Mouse (Mus musculus): ENCODE measurements around the gene Lpar1. TPM values are rescaled to one million over a fixed set of nuclear protein-coding genes. Genes with fewer than 3 reads are reported as not detected.
A peak's percentile ranks its signal among the peaks of the same experiment; 100 is the strongest.

Lpar1 gene
- polyA plus RNA-seq, 1 experiment from 2014 or later = 206 TPM

DNA sequence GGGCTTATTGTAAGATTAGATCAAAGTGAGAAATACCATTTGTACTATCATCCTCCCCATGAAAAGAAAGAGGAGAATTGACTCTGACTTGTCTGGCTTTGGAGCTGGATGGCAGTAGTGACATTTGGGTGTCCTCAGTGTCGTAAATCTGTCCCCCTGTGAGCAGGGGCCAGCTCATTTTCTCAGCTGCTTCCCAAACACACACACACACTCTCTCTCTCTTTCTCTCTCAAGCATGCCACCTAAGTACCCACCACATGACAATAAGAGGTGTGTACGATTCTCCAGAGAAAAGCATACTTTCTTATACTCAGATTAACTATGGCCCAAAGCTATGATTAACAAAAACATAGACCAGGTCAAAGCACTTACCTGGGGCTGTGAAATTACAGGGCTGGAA lies 49.4 kb downstream of the Lpar1 start:
- no peak for DNase-seq (ENCODE audit: low spot score)
- no peak overlapping the region for H3K9ac ChIP-seq (replicated peaks; ENCODE audit: low read length)
- H3K4me2 ChIP-seq (ENCODE audit: low read depth, low read length) = no peak overlapping the region
- no peak for ATAC-seq (replicated peaks; ENCODE audit: insufficient number of reproducible peaks, low FRiP score, low TSS enrichment, low read depth)
- no peak overlapping the region for H3K27ac ChIP-seq (replicated peaks; ENCODE audit: low read depth, low read length)
- H3K4me3 ChIP-seq (ENCODE audit: low read depth, low read length) = no peak overlapping the region
- no peaks in the 10 kb centered on the region; the same call in 1 of the 2 replicates for H3K36me3 ChIP-seq (replicated peaks; ENCODE audit: control insufficient read depth, insufficient read depth, low read depth, low read length)
- no peaks in the 10 kb centered on the region for H3K4me1 ChIP-seq (ENCODE audit: control insufficient read depth, insufficient read depth, low read length)
- no peaks in the 10 kb centered on the region for H3K9me3 ChIP-seq (replicated peaks; ENCODE audit: control insufficient read depth, low read length)
- H3K27me3 ChIP-seq (ENCODE audit: control insufficient read depth, insufficient read depth, low read length) = no peaks in the 10 kb centered on the region
- WGBS = 84% methylated on average over 2 of the region's 2 CpGs

GRCm38 (mm10) chr4:58501012-58501777 lies 52.5 kb downstream of the Lpar1 start:
- ATAC-seq (replicated peaks; ENCODE audit: insufficient number of reproducible peaks, low FRiP score, low TSS enrichment, low read depth) (peak; percentile 83; the same call in 1 of the 2 replicates), DNase-seq (ENCODE audit: low spot score) (peak; percentile 83)
- H3K36me3 ChIP-seq (replicated peaks; ENCODE audit: control insufficient read depth, insufficient read depth, low read depth, low read length) = no peaks in the 10 kb centered on the region; the same call in 1 of the 2 replicates
- WGBS = 35% methylated on average over 21 of the region's 21 CpGs
- no peaks in the 10 kb centered on the region for H3K27me3 ChIP-seq (ENCODE audit: control insufficient read depth, insufficient read depth, low read length)
- no peak overlapping the region for H3K4me2 ChIP-seq (ENCODE audit: low read depth, low read length)
- no peaks in the 10 kb centered on the region for H3K9me3 ChIP-seq (replicated peaks; ENCODE audit: control insufficient read depth, low read length)
- no peak overlapping the region for H3K9ac ChIP-seq (replicated peaks; ENCODE audit: low read length)
- no peaks in the 10 kb centered on the region for H3K4me1 ChIP-seq (ENCODE audit: control insufficient read depth, insufficient read depth, low read length)
- no peak overlapping the region for H3K4me3 ChIP-seq (ENCODE audit: low read depth, low read length)
- H3K27ac ChIP-seq (replicated peaks; ENCODE audit: low read depth, low read length) = no peak overlapping the region; the same call in 1 of the 2 replicates

DNA sequence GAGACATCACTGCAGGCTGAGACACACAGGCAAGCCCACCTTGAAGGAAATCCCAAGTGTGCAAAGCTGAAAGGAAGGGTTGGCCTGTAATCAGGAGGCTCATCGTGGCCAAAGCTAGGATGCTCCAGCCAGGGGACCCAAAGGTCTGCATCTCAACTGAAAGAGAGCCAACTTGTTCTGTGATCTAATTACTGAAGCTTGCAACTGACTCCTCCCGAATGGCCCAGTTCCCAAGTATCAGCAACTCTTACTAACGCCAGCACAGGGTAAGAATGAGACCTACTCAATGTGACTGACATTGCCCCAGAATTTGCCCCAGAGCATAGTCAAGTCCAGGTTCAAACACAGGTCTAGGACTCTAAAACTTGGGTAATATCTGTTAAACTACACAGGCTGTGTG lies 53.9 kb downstream of the Lpar1 start:
- Histone ChIP-seq H3K4me3 (ENCODE audit: low read depth, low read length) (no peak overlapping the region), H3K9ac (replicated peaks; ENCODE audit: low read length) (no peak overlapping the region), H3K36me3 (replicated peaks; ENCODE audit: control insufficient read depth, insufficient read depth, low read depth, low read length) (no peaks in the 10 kb centered on the region; the same call in 1 of the 2 replicates), H3K4me1 (ENCODE audit: control insufficient read depth, insufficient read depth, low read length) (no peaks in the 10 kb centered on the region), H3K9me3 (replicated peaks; ENCODE audit: control insufficient read depth, low read length) (no peaks in the 10 kb centered on the region), H3K27me3 (ENCODE audit: control insufficient read depth, insufficient read depth, low read length) (no peaks in the 10 kb centered on the region), H3K27ac (replicated peaks; ENCODE audit: low read depth, low read length) (no peak overlapping the region), H3K4me2 (ENCODE audit: low read depth, low read length) (no peak overlapping the region)
- no peak for ATAC-seq (replicated peaks; ENCODE audit: insufficient number of reproducible peaks, low FRiP score, low TSS enrichment, low read depth)
- 69% methylated on average over 3 of the region's 3 CpGs for WGBS
- DNase-seq (ENCODE audit: low spot score) = no peak

DNA sequence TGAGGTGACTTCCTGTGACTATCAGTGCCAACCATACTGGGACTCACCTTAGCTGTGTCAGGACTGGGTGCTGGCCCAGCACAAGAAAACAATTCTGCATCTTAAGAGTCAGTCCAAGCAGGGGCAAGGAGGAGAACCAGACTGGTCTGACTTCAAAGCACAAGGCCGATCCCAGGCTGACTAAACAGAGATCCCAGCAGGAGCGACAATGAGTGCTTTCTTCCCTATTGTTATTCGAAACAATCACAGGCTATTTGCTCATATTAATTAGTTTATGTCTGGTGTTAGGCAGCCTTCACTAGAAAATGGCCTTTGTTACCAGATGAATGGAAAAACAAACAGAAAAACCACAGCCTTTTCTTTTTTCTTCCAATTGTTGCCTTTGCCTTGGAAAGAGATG lies 54.5 kb downstream of the Lpar1 start:
- H3K9ac ChIP-seq (replicated peaks; ENCODE audit: low read length) = no peak overlapping the region
- no peaks in the 10 kb centered on the region for H3K27me3 ChIP-seq (ENCODE audit: control insufficient read depth, insufficient read depth, low read length)
- no peak overlapping the region for H3K27ac ChIP-seq (replicated peaks; ENCODE audit: low read depth, low read length)
- no peaks in the 10 kb centered on the region for H3K36me3 ChIP-seq (replicated peaks; ENCODE audit: control insufficient read depth, insufficient read depth, low read depth, low read length)
- no peak for DNase-seq (ENCODE audit: low spot score)
- no peaks in the 10 kb centered on the region for H3K4me1 ChIP-seq (ENCODE audit: control insufficient read depth, insufficient read depth, low read length)
- no peak overlapping the region for H3K4me3 ChIP-seq (ENCODE audit: low read depth, low read length)
- WGBS = 70% methylated on average over 3 of the region's 3 CpGs
- no peak overlapping the region for H3K4me2 ChIP-seq (ENCODE audit: low read depth, low read length)
- no peaks in the 10 kb centered on the region for H3K9me3 ChIP-seq (replicated peaks; ENCODE audit: control insufficient read depth, low read length)
- ATAC-seq (replicated peaks; ENCODE audit: insufficient number of reproducible peaks, low FRiP score, low TSS enrichment, low read depth) = no peak

DNA sequence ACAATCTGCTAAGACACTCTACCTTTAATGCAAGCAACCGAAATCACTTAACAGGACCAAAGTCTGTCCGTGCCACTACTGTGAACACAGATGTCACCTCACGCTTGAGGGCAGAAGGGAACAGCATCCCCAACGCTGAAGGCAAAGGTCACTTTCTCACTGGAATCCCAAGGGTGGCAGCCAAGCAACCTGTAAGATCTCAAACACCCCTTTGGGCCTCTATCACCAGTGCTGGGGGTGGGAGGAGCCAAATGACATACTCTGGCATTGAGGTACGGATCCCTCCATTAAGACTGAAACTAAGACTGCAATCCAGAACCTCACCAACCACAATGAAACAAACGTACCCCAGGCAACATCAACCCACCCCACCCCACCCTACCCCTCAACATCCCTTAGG lies 55.0 kb downstream of the Lpar1 start:
- Histone ChIP-seq H3K9me3 (replicated peaks; ENCODE audit: control insufficient read depth, low read length) (no peaks in the 10 kb centered on the region), H3K4me2 (ENCODE audit: low read depth, low read length) (no peak overlapping the region), H3K4me3 (ENCODE audit: low read depth, low read length) (no peak overlapping the region), H3K27me3 (ENCODE audit: control insufficient read depth, insufficient read depth, low read length) (no peaks in the 10 kb centered on the region), H3K9ac (replicated peaks; ENCODE audit: low read length) (no peak overlapping the region), H3K36me3 (replicated peaks; ENCODE audit: control insufficient read depth, insufficient read depth, low read depth, low read length) (no peaks in the 10 kb centered on the region), H3K4me1 (ENCODE audit: control insufficient read depth, insufficient read depth, low read length) (no peaks in the 10 kb centered on the region), H3K27ac (replicated peaks; ENCODE audit: low read depth, low read length) (no peak overlapping the region)
- 62% methylated on average over 6 of the region's 6 CpGs for WGBS
- no peak for DNase-seq (ENCODE audit: low spot score)
- ATAC-seq (replicated peaks; ENCODE audit: insufficient number of reproducible peaks, low FRiP score, low TSS enrichment, low read depth) = no peak

DNA sequence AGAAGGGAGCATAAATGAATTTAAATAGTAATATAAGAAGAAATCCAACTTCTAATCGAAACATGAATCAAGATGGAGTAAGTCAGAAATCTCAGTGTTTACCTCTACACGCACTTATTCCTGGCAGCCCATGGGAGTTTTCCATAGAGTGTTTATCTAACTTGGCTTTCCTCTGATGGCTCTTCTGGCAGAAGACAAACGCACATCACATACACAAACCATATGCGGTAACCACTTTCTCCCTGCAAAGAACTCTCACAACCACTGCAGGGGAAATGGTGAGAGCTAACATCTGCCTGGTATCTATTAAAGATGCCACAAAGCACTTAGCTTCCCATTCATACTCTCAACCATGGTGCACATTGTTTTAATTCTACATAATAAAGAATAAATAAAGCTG lies 56.4 kb downstream of the Lpar1 start:
- Histone ChIP-seq H3K4me3 (ENCODE audit: low read depth, low read length) (no peak overlapping the region), H3K27ac (replicated peaks; ENCODE audit: low read depth, low read length) (no peak overlapping the region), H3K9me3 (replicated peaks; ENCODE audit: control insufficient read depth, low read length) (no peaks in the 10 kb centered on the region), H3K27me3 (ENCODE audit: control insufficient read depth, insufficient read depth, low read length) (no peaks in the 10 kb centered on the region), H3K4me2 (ENCODE audit: low read depth, low read length) (no peak overlapping the region), H3K4me1 (ENCODE audit: control insufficient read depth, insufficient read depth, low read length) (no peaks in the 10 kb centered on the region), H3K36me3 (replicated peaks; ENCODE audit: control insufficient read depth, insufficient read depth, low read depth, low read length) (no peaks in the 10 kb centered on the region), H3K9ac (replicated peaks; ENCODE audit: low read length) (no peak overlapping the region)
- ATAC-seq (replicated peaks; ENCODE audit: insufficient number of reproducible peaks, low FRiP score, low TSS enrichment, low read depth) = no peak
- DNase-seq (ENCODE audit: low spot score) = no peak
- 69% methylated on average over 4 of the region's 4 CpGs for WGBS

GRCm38 (mm10) chr4:58496743-58497142 lies 57.0 kb downstream of the Lpar1 start:
- DNase-seq (ENCODE audit: low spot score) = no peak
- Histone ChIP-seq H3K4me3 (ENCODE audit: low read depth, low read length) (no peak overlapping the region), H3K36me3 (replicated peaks; ENCODE audit: control insufficient read depth, insufficient read depth, low read depth, low read length) (no peaks in the 10 kb centered on the region; the same call in 1 of the 2 replicates), H3K4me2 (ENCODE audit: low read depth, low read length) (no peak overlapping the region), H3K9ac (replicated peaks; ENCODE audit: low read length) (no peak overlapping the region), H3K4me1 (ENCODE audit: control insufficient read depth, insufficient read depth, low read length) (no peaks in the 10 kb centered on the region), H3K27ac (replicated peaks; ENCODE audit: low read depth, low read length) (no peak overlapping the region), H3K9me3 (replicated peaks; ENCODE audit: control insufficient read depth, low read length) (no peaks in the 10 kb centered on the region), H3K27me3 (ENCODE audit: control insufficient read depth, insufficient read depth, low read length) (no peaks in the 10 kb centered on the region)
- 76% methylated on average over 8 of the region's 8 CpGs for WGBS
- no peak for ATAC-seq (replicated peaks; ENCODE audit: insufficient number of reproducible peaks, low FRiP score, low TSS enrichment, low read depth)

GRCm38 (mm10) chr4:58491742-58492141 lies 62.0 kb downstream of the Lpar1 start:
- Histone ChIP-seq H3K9ac (replicated peaks; ENCODE audit: low read length) (no peak overlapping the region), H3K9me3 (replicated peaks; ENCODE audit: control insufficient read depth, low read length) (no peaks in the 10 kb centered on the region), H3K27me3 (ENCODE audit: control insufficient read depth, insufficient read depth, low read length) (no peaks in the 10 kb centered on the region), H3K4me3 (ENCODE audit: low read depth, low read length) (no peak overlapping the region), H3K36me3 (replicated peaks; ENCODE audit: control insufficient read depth, insufficient read depth, low read depth, low read length) (peaks cover 3% of the 10 kb centered on the region), H3K4me1 (ENCODE audit: control insufficient read depth, insufficient read depth, low read length) (no peaks in the 10 kb centered on the region), H3K27ac (replicated peaks; ENCODE audit: low read depth, low read length) (no peak overlapping the region), H3K4me2 (ENCODE audit: low read depth, low read length) (no peak overlapping the region)
- WGBS = 81% methylated on average over 3 of the region's 3 CpGs
- ATAC-seq (replicated peaks; ENCODE audit: insufficient number of reproducible peaks, low FRiP score, low TSS enrichment, low read depth) = no peak
- no peak for DNase-seq (ENCODE audit: low spot score)

Measured in embryonic facial prominence, embryonic 11.5 days (tissue).